Mouse (Mus musculus) testis, adult 2 months (tissue): ENCODE data around the gene Vav2.

ENCODE experiments used
- CTCF ChIP-seq: fragments of 200-500 bp; IDR thresholded peaks from 2 replicates; pipeline ENCODE4 v1.5.1; 2012; ENCODE audit warnings: low read depth, mild to moderate bottlenecking, inconsistent platforms, low read length, moderate library complexity; ENCODE audit not compliant: control insufficient read depth, insufficient read depth, insufficient replicate concordance
- POLR2A ChIP-seq: fragments of 200-500 bp; IDR thresholded peaks from 2 replicates; pipeline ENCODE4 v1.6.1; 2012; ENCODE audit warnings: low read depth, mild to moderate bottlenecking, inconsistent platforms, low read length, moderate library complexity; ENCODE audit not compliant: control insufficient read depth

GRCm38 (mm10) chr2:27426855-27427457 is at the start of gene Vav2:
- TF ChIP-seq CTCF (no peak), POLR2A (no peak; the same call in 1 of the 2 replicates)
